Mouse (Mus musculus): Measurements from ENCODE around the gene Gpr161. TPM values are rescaled to one million over a fixed set of nuclear protein-coding genes. Genes with fewer than 3 reads are reported as not detected.

The Gpr161 gene
- polyA plus RNA-seq, 1 experiment: 1.8 TPM

- Histone ChIP-seq H3K36me3 (ENCODE audit: control insufficient read depth, insufficient read depth) (no peaks in the 10 kb centered on the region), H3ac (ENCODE audit: control insufficient read depth, insufficient read length) (no peak overlapping the region), H3K27me3 (ENCODE audit: control insufficient read depth, insufficient read depth, insufficient read length) (no peaks in the 10 kb centered on the region), H3K4me3 (no peak overlapping the region), H3K79me2 (ENCODE audit: control insufficient read depth, insufficient read depth) (no peaks in the 10 kb centered on the region), H3K4me2 (ENCODE audit: low read depth) (no peak overlapping the region)
- TF ChIP-seq TCF3 (IDR thresholded peaks at IDR 0.05; ENCODE audit: insufficient read length, low read depth) (no peak), USF1 (IDR thresholded peaks at IDR 0.05; ENCODE audit: low read depth) (no peak), REST (IDR thresholded peaks at IDR 0.05; ENCODE audit: insufficient read depth, insufficient read length) (no peak), TCF12 (IDR thresholded peaks at IDR 0.05; ENCODE audit: insufficient read depth, poor library complexity, severe bottlenecking) (no peak), SRF (IDR thresholded peaks at IDR 0.05; ENCODE audit: control insufficient read depth, insufficient read length, low read depth) (no peak), CEBPB (IDR thresholded peaks at IDR 0.05; ENCODE audit: insufficient read depth, poor library complexity, severe bottlenecking) (no peak), MYOG (IDR thresholded peaks at IDR 0.05; ENCODE audit: control insufficient read depth in 1 of 3, insufficient read depth in 1 of 3, insufficient read length in 2 of 3, low read depth in 2 of 3) (no peak), MYOD1 (IDR thresholded peaks at IDR 0.05; ENCODE audit: control insufficient read depth in 1 of 3, insufficient read length in 2 of 3, low read depth in 2 of 3) (no peak), POLR2A (IDR thresholded peaks at IDR 0.05; ENCODE audit: insufficient read length, low read depth) (no peak), POLR2AphosphoS2 (IDR thresholded peaks at IDR 0.05; ENCODE audit: insufficient read length, low read depth) (no peak), E2F4 (IDR thresholded peaks at IDR 0.05; ENCODE audit: insufficient read depth) (no peak), MAX (IDR thresholded peaks at IDR 0.05; ENCODE audit: low read depth) (no peak)
Measured at GRCm38 (mm10) chr1:165250546-165250945, 45.0 kb upstream of the Gpr161 start.

DNA sequence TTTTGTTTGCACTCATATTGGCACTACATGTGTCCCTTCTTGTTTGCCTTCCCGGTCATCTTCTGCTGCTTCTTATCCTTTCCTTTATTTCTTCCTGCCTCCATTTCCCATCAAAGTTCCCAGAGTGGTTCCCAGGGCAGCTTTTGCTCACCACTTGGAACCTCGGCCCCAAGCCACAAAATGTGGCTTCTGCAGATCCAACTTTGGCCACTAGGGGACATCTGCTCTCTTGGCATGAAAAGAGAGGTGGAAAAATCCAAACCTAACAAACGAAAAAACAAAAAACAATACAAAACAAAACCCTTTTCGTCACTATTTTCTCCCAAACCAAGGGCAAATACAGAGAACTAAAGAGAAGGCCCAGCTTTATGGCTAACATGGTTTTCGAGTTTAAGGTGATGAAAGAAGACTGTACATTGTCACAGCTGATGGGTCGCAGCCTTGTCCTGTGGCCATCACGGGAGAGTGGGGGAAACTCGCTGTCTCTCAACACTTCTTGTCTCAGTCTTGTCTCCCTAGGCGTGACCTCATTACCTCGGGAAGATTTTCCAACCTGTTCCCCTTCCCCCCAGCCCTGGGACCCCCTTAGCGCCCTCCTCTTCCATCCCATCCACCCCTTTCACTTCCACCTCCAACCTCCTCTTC is 43.4 kb upstream of the Gpr161 start:
- H3K79me2 ChIP-seq (ENCODE audit: control insufficient read depth, insufficient read depth): no peaks in the 10 kb centered on the region
- no peaks in the 10 kb centered on the region for H3K27me3 ChIP-seq (ENCODE audit: control insufficient read depth, insufficient read depth, insufficient read length)
- no peak for TF ChIP-seq POLR2AphosphoS2 (IDR thresholded peaks at IDR 0.05; ENCODE audit: insufficient read length, low read depth)
- no peak for TF ChIP-seq CEBPB (IDR thresholded peaks at IDR 0.05; ENCODE audit: insufficient read depth, poor library complexity, severe bottlenecking)
- TF ChIP-seq TCF12 (IDR thresholded peaks at IDR 0.05; ENCODE audit: insufficient read depth, poor library complexity, severe bottlenecking): no peak
- no peak for TF ChIP-seq POLR2A (IDR thresholded peaks at IDR 0.05; ENCODE audit: insufficient read length, low read depth)
- no peak for TF ChIP-seq USF1 (IDR thresholded peaks at IDR 0.05; ENCODE audit: low read depth)
- TF ChIP-seq TCF3 (IDR thresholded peaks at IDR 0.05; ENCODE audit: insufficient read length, low read depth): no peak
- TF ChIP-seq E2F4 (IDR thresholded peaks at IDR 0.05; ENCODE audit: insufficient read depth): no peak
- TF ChIP-seq MAX (IDR thresholded peaks at IDR 0.05; ENCODE audit: low read depth): no peak
- TF ChIP-seq MYOG (IDR thresholded peaks at IDR 0.05; ENCODE audit: control insufficient read depth in 1 of 3, insufficient read depth in 1 of 3, insufficient read length in 2 of 3, low read depth in 2 of 3): no peak
- no peak for TF ChIP-seq MYOD1 (IDR thresholded peaks at IDR 0.05; ENCODE audit: control insufficient read depth in 1 of 3, insufficient read length in 2 of 3, low read depth in 2 of 3)
- TF ChIP-seq SRF (IDR thresholded peaks at IDR 0.05; ENCODE audit: control insufficient read depth, insufficient read length, low read depth): no peak
- TF ChIP-seq REST (IDR thresholded peaks at IDR 0.05; ENCODE audit: insufficient read depth, insufficient read length): no peak
- peak overlapping the region; percentile 50 for H3K4me2 ChIP-seq (ENCODE audit: low read depth)
- no peak overlapping the region for H3ac ChIP-seq (ENCODE audit: control insufficient read depth, insufficient read length)
- H3K36me3 ChIP-seq (ENCODE audit: control insufficient read depth, insufficient read depth): no peaks in the 10 kb centered on the region
- no peak overlapping the region for H3K4me3 ChIP-seq

GRCm38 (mm10) chr1:165274946-165275345 is 20.6 kb upstream of the Gpr161 start:
- Histone ChIP-seq H3K4me3 (no peak overlapping the region), H3K79me2 (ENCODE audit: control insufficient read depth, insufficient read depth) (no peaks in the 10 kb centered on the region), H3K36me3 (ENCODE audit: control insufficient read depth, insufficient read depth) (no peaks in the 10 kb centered on the region), H3K27me3 (ENCODE audit: control insufficient read depth, insufficient read depth, insufficient read length) (no peaks in the 10 kb centered on the region), H3ac (ENCODE audit: control insufficient read depth, insufficient read length) (no peak overlapping the region), H3K4me2 (ENCODE audit: low read depth) (no peak overlapping the region)
- TF ChIP-seq MYOG (IDR thresholded peaks at IDR 0.05; ENCODE audit: control insufficient read depth in 1 of 3, insufficient read depth in 1 of 3, insufficient read length in 2 of 3, low read depth in 2 of 3) (no peak), MAX (IDR thresholded peaks at IDR 0.05; ENCODE audit: low read depth) (no peak), SRF (IDR thresholded peaks at IDR 0.05; ENCODE audit: control insufficient read depth, insufficient read length, low read depth) (no peak), POLR2AphosphoS2 (IDR thresholded peaks at IDR 0.05; ENCODE audit: insufficient read length, low read depth) (no peak), USF1 (IDR thresholded peaks at IDR 0.05; ENCODE audit: low read depth) (no peak)

DNA sequence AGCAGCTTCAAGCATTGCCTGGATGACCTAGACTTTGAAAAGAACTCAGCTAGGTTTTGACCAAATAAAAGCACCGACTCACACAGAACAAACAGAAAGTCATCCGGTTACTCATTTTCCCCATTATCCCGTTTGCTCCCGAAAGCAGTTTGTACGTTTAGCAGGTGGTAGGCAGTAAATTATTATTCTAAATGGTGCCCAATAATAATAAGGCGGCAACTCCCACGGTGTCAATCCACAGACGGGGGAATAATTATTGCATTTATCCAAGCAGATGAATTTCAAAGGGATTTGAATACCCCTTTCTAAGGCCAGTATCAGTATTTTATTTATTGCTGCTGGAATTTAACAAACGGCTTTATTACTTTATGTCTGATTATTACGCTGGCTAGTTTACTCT is 14.8 kb upstream of the Gpr161 start:
- H3K79me2 ChIP-seq (ENCODE audit: control insufficient read depth, insufficient read depth): no peaks in the 10 kb centered on the region
- no peaks in the 10 kb centered on the region for H3K27me3 ChIP-seq (ENCODE audit: control insufficient read depth, insufficient read depth, insufficient read length)
- no peak for TF ChIP-seq TCF3 (IDR thresholded peaks at IDR 0.05; ENCODE audit: insufficient read length, low read depth)
- no peak for TF ChIP-seq POLR2A (IDR thresholded peaks at IDR 0.05; ENCODE audit: insufficient read length, low read depth)
- no peak for TF ChIP-seq TCF12 (IDR thresholded peaks at IDR 0.05; ENCODE audit: insufficient read depth, poor library complexity, severe bottlenecking)
- TF ChIP-seq USF1 (IDR thresholded peaks at IDR 0.05; ENCODE audit: low read depth): no peak
- no peak for TF ChIP-seq MYOD1 (IDR thresholded peaks at IDR 0.05; ENCODE audit: control insufficient read depth in 1 of 3, insufficient read length in 2 of 3, low read depth in 2 of 3)
- no peak for TF ChIP-seq REST (IDR thresholded peaks at IDR 0.05; ENCODE audit: insufficient read depth, insufficient read length)
- no peak for TF ChIP-seq E2F4 (IDR thresholded peaks at IDR 0.05; ENCODE audit: insufficient read depth)
- no peak for TF ChIP-seq MYOG (IDR thresholded peaks at IDR 0.05; ENCODE audit: control insufficient read depth in 1 of 3, insufficient read depth in 1 of 3, insufficient read length in 2 of 3, low read depth in 2 of 3)
- no peak for TF ChIP-seq MAX (IDR thresholded peaks at IDR 0.05; ENCODE audit: low read depth)
- no peak for TF ChIP-seq CEBPB (IDR thresholded peaks at IDR 0.05; ENCODE audit: insufficient read depth, poor library complexity, severe bottlenecking)
- TF ChIP-seq POLR2AphosphoS2 (IDR thresholded peaks at IDR 0.05; ENCODE audit: insufficient read length, low read depth): no peak
- no peak for TF ChIP-seq SRF (IDR thresholded peaks at IDR 0.05; ENCODE audit: control insufficient read depth, insufficient read length, low read depth)
- no peaks in the 10 kb centered on the region for H3K36me3 ChIP-seq (ENCODE audit: control insufficient read depth, insufficient read depth)
- H3ac ChIP-seq (ENCODE audit: control insufficient read depth, insufficient read length): no peak overlapping the region
- peak overlapping the region; percentile 83 for H3K4me2 ChIP-seq (ENCODE audit: low read depth)
- peak overlapping the region; percentile 45 for H3K4me3 ChIP-seq
